Mouse (Mus musculus) E14TG2a.4 (cell line): ENCODE results near the gene Stbd1.

ENCODE experiments used
- CTCF ChIP-seq: conservative IDR thresholded peaks from 2 replicates; pipeline ENCODE4 v1.5.1; 2014; ENCODE audit warnings: low read length
- NANOG ChIP-seq: IDR thresholded peaks from 2 replicates; pipeline ENCODE4 v1.6.1; 2014; ENCODE audit warnings: borderline replicate concordance, low read length, mixed read lengths

DNA sequence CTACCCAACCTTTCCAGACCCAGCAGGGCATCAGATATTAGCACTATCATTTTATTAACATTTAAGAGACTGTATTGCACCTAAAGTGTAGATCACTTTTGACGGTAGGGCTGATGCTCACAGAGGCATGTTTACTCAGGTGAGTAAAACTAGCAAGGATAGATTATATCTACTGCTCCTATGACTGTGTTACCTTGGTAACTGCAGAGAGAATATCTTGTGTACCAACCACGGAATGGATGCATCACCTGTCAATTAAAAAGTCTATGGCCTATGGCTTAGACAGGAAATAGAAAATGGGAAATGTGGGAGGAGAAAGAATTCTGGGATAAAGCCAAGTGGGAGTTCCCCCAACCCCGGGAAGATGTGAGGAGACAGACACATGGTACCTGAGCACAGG lies 32.1 kb downstream of the Stbd1 start:
- TF ChIP-seq CTCF (no peak), NANOG (no peak)
